Mouse (Mus musculus): ENCODE results near the gene Msh3. TPM values are rescaled to one million over a fixed set of nuclear protein-coding genes. Genes with fewer than 3 reads are reported as not detected.

Gene Msh3
- polyA plus RNA-seq, 1 experiment from 2014 or later, result 27.5 TPM

- WGBS, result 90% methylated on average over 4 of the region's 4 CpGs
- DNase-seq, result no peak
- H3K4me1 ChIP-seq (ENCODE audit: control insufficient read depth, insufficient read depth, low read length), result no peaks in the 10 kb centered on the region
- no peak overlapping the region for H3K4me3 ChIP-seq (replicated peaks; ENCODE audit: low read depth, low read length)
- H3K9ac ChIP-seq (replicated peaks; ENCODE audit: low read length), result no peak overlapping the region
- no peaks in the 10 kb centered on the region for H3K9me3 ChIP-seq (ENCODE audit: control insufficient read depth, low read length)
- no peak overlapping the region for H3K27ac ChIP-seq (replicated peaks; ENCODE audit: low read depth, low read length)
- no peak overlapping the region for H3K4me2 ChIP-seq (ENCODE audit: low read length)
- ATAC-seq (ENCODE audit: low FRiP score, low TSS enrichment), result no peak
- H3K27me3 ChIP-seq (ENCODE audit: control insufficient read depth, insufficient read depth, low read length), result no peaks in the 10 kb centered on the region
- H3K36me3 ChIP-seq (ENCODE audit: control insufficient read depth, insufficient read depth, low read length), result peaks cover 3% of the 10 kb centered on the region; the same call in 1 of the 2 replicates
Measured at GRCm38 (mm10) chr13:92291605-92292004, 63.2 kb downstream of the Msh3 start.

GRCm38 (mm10) chr13:92277027-92277426 is 77.8 kb downstream of the Msh3 start:
- DNase-seq (no peak), ATAC-seq (ENCODE audit: low FRiP score, low TSS enrichment) (no peak)
- no peak overlapping the region for H3K4me3 ChIP-seq (replicated peaks; ENCODE audit: low read depth, low read length)
- H3K9me3 ChIP-seq (ENCODE audit: control insufficient read depth, low read length), result no peaks in the 10 kb centered on the region
- no peaks in the 10 kb centered on the region for H3K27me3 ChIP-seq (ENCODE audit: control insufficient read depth, insufficient read depth, low read length)
- H3K4me1 ChIP-seq (ENCODE audit: control insufficient read depth, insufficient read depth, low read length), result no peaks in the 10 kb centered on the region
- H3K4me2 ChIP-seq (ENCODE audit: low read length), result no peak overlapping the region
- H3K36me3 ChIP-seq (ENCODE audit: control insufficient read depth, insufficient read depth, low read length), result peaks cover 6% of the 10 kb centered on the region; the same call in 1 of the 2 replicates
- 92% methylated on average over 2 of the region's 2 CpGs for WGBS
- no peak overlapping the region for H3K9ac ChIP-seq (replicated peaks; ENCODE audit: low read length)
- no peak overlapping the region for H3K27ac ChIP-seq (replicated peaks; ENCODE audit: low read depth, low read length)

GRCm38 (mm10) chr13:92275292-92275691 is 79.5 kb downstream of the Msh3 start:
- H3K9ac ChIP-seq (replicated peaks; ENCODE audit: low read length), result no peak overlapping the region
- H3K27ac ChIP-seq (replicated peaks; ENCODE audit: low read depth, low read length), result no peak overlapping the region
- H3K4me3 ChIP-seq (replicated peaks; ENCODE audit: low read depth, low read length), result no peak overlapping the region
- no peak for ATAC-seq (ENCODE audit: low FRiP score, low TSS enrichment)
- H3K36me3 ChIP-seq (ENCODE audit: control insufficient read depth, insufficient read depth, low read length), result 0 out of 2 replicates have a peak, but pooled peaks cover 3% of the 10 kb centered on the region
- no peaks in the 10 kb centered on the region for H3K9me3 ChIP-seq (ENCODE audit: control insufficient read depth, low read length)
- H3K27me3 ChIP-seq (ENCODE audit: control insufficient read depth, insufficient read depth, low read length), result no peaks in the 10 kb centered on the region
- no peak for DNase-seq
- WGBS, result 95% methylated on average over 9 of the region's 9 CpGs
- H3K4me1 ChIP-seq (ENCODE audit: control insufficient read depth, insufficient read depth, low read length), result no peaks in the 10 kb centered on the region
- H3K4me2 ChIP-seq (ENCODE audit: low read length), result no peak overlapping the region

GRCm38 (mm10) chr13:92274274-92275198 is 80.3 kb downstream of the Msh3 start:
- ATAC-seq (ENCODE audit: low FRiP score, low TSS enrichment), result no peak
- no peak overlapping the region for H3K4me2 ChIP-seq (ENCODE audit: low read length)
- no peaks in the 10 kb centered on the region for H3K4me1 ChIP-seq (ENCODE audit: control insufficient read depth, insufficient read depth, low read length)

GRCm38 (mm10) chr13:92267076-92267475 is 87.7 kb downstream of the Msh3 start:
- H3K9me3 ChIP-seq (ENCODE audit: control insufficient read depth, low read length), result no peaks in the 10 kb centered on the region
- no peak overlapping the region for H3K4me3 ChIP-seq (replicated peaks; ENCODE audit: low read depth, low read length)
- no peaks in the 10 kb centered on the region for H3K4me1 ChIP-seq (ENCODE audit: control insufficient read depth, insufficient read depth, low read length)
- no peak overlapping the region for H3K27ac ChIP-seq (replicated peaks; ENCODE audit: low read depth, low read length)
- no peak overlapping the region for H3K4me2 ChIP-seq (ENCODE audit: low read length)
- no peak for ATAC-seq (ENCODE audit: low FRiP score, low TSS enrichment)
- DNase-seq, result no peak
- H3K27me3 ChIP-seq (ENCODE audit: control insufficient read depth, insufficient read depth, low read length), result no peaks in the 10 kb centered on the region
- H3K36me3 ChIP-seq (ENCODE audit: control insufficient read depth, insufficient read depth, low read length), result peaks cover 3% of the 10 kb centered on the region; the same call in 1 of the 2 replicates
- no peak overlapping the region for H3K9ac ChIP-seq (replicated peaks; ENCODE audit: low read length)
- 95% methylated on average over 3 of the region's 3 CpGs for WGBS

More at GRCm38 (mm10) chr13:92274274-92275198, 80.3 kb downstream of the Msh3 start:
- H3K9me3 ChIP-seq (ENCODE audit: control insufficient read depth, low read length), result no peaks in the 10 kb centered on the region
- H3K27ac ChIP-seq (replicated peaks; ENCODE audit: low read depth, low read length), result no peak overlapping the region
- no peak overlapping the region for H3K9ac ChIP-seq (replicated peaks; ENCODE audit: low read length)
- H3K27me3 ChIP-seq (ENCODE audit: control insufficient read depth, insufficient read depth, low read length), result no peaks in the 10 kb centered on the region
- H3K4me3 ChIP-seq (replicated peaks; ENCODE audit: low read depth, low read length), result no peak overlapping the region
- peak; percentile 15 for DNase-seq
- WGBS, result 87% methylated on average over 14 of the region's 14 CpGs
- 0 out of 2 replicates have a peak, but pooled peaks cover 3% of the 10 kb centered on the region for H3K36me3 ChIP-seq (ENCODE audit: control insufficient read depth, insufficient read depth, low read length)

GRCm38 (mm10) chr13:92263566-92263965 is 91.2 kb downstream of the Msh3 start:
- no peak for DNase-seq
- ATAC-seq (ENCODE audit: low FRiP score, low TSS enrichment), result no peak
- 90% methylated on average over 6 of the region's 6 CpGs for WGBS
- Histone ChIP-seq H3K4me1 (ENCODE audit: control insufficient read depth, insufficient read depth, low read length) (no peaks in the 10 kb centered on the region), H3K4me2 (ENCODE audit: low read length) (no peak overlapping the region), H3K9me3 (ENCODE audit: control insufficient read depth, low read length) (no peaks in the 10 kb centered on the region), H3K36me3 (ENCODE audit: control insufficient read depth, insufficient read depth, low read length) (peaks cover 3% of the 10 kb centered on the region; the same call in 1 of the 2 replicates), H3K27me3 (ENCODE audit: control insufficient read depth, insufficient read depth, low read length) (no peaks in the 10 kb centered on the region), H3K9ac (replicated peaks; ENCODE audit: low read length) (no peak overlapping the region), H3K27ac (replicated peaks; ENCODE audit: low read depth, low read length) (no peak overlapping the region), H3K4me3 (replicated peaks; ENCODE audit: low read depth, low read length) (no peak overlapping the region)

GRCm38 (mm10) chr13:92261329-92261728 is 93.5 kb downstream of the Msh3 start:
- Histone ChIP-seq H3K4me2 (ENCODE audit: low read length) (no peak overlapping the region), H3K4me1 (ENCODE audit: control insufficient read depth, insufficient read depth, low read length) (no peaks in the 10 kb centered on the region), H3K27ac (replicated peaks; ENCODE audit: low read depth, low read length) (no peak overlapping the region), H3K4me3 (replicated peaks; ENCODE audit: low read depth, low read length) (no peak overlapping the region), H3K27me3 (ENCODE audit: control insufficient read depth, insufficient read depth, low read length) (no peaks in the 10 kb centered on the region), H3K36me3 (ENCODE audit: control insufficient read depth, insufficient read depth, low read length) (peaks cover 7% of the 10 kb centered on the region; the same call in 1 of the 2 replicates), H3K9ac (replicated peaks; ENCODE audit: low read length) (no peak overlapping the region), H3K9me3 (ENCODE audit: control insufficient read depth, low read length) (no peaks in the 10 kb centered on the region)
- WGBS, result 92% methylated on average over 5 of the region's 5 CpGs
- ATAC-seq (ENCODE audit: low FRiP score, low TSS enrichment) (no peak), DNase-seq (no peak)

- H3K4me1 ChIP-seq (ENCODE audit: control insufficient read depth, insufficient read depth, low read length), result no peaks in the 10 kb centered on the region
- H3K27me3 ChIP-seq (ENCODE audit: control insufficient read depth, insufficient read depth, low read length), result no peaks in the 10 kb centered on the region
- H3K4me2 ChIP-seq (ENCODE audit: low read length), result no peak overlapping the region
- ATAC-seq (ENCODE audit: low FRiP score, low TSS enrichment) (no peak), DNase-seq (no peak)
- H3K36me3 ChIP-seq (ENCODE audit: control insufficient read depth, insufficient read depth, low read length), result peaks cover 8% of the 10 kb centered on the region; the same call in 1 of the 2 replicates
- H3K4me3 ChIP-seq (replicated peaks; ENCODE audit: low read depth, low read length), result no peak overlapping the region
- no peak overlapping the region for H3K9ac ChIP-seq (replicated peaks; ENCODE audit: low read length)
- H3K9me3 ChIP-seq (ENCODE audit: control insufficient read depth, low read length), result no peaks in the 10 kb centered on the region
- H3K27ac ChIP-seq (replicated peaks; ENCODE audit: low read depth, low read length), result no peak overlapping the region
- WGBS, result 92% methylated on average over 3 of the region's 3 CpGs
Measured at GRCm38 (mm10) chr13:92255480-92255879, 99.3 kb downstream of the Msh3 start.

GRCm38 (mm10) chr13:92253850-92254249 is 101.0 kb downstream of the Msh3 start:
- no peak overlapping the region for H3K27ac ChIP-seq (replicated peaks; ENCODE audit: low read depth, low read length)
- WGBS, result 98% methylated on average over 5 of the region's 5 CpGs

More at GRCm38 (mm10) chr13:92253850-92254249, 101.0 kb downstream of the Msh3 start:
- Histone ChIP-seq H3K4me3 (replicated peaks; ENCODE audit: low read depth, low read length) (no peak overlapping the region), H3K9ac (replicated peaks; ENCODE audit: low read length) (no peak overlapping the region), H3K4me1 (ENCODE audit: control insufficient read depth, insufficient read depth, low read length) (no peaks in the 10 kb centered on the region), H3K27me3 (ENCODE audit: control insufficient read depth, insufficient read depth, low read length) (no peaks in the 10 kb centered on the region), H3K36me3 (ENCODE audit: control insufficient read depth, insufficient read depth, low read length) (peaks cover 14% of the 10 kb centered on the region), H3K4me2 (ENCODE audit: low read length) (no peak overlapping the region), H3K9me3 (ENCODE audit: control insufficient read depth, low read length) (no peaks in the 10 kb centered on the region)
- DNase-seq, result no peak
- ATAC-seq (ENCODE audit: low FRiP score, low TSS enrichment), result no peak
